Mouse (Mus musculus): ENCODE data around the gene Sstr5. TPM values are rescaled to one million over a fixed set of nuclear protein-coding genes. Genes with fewer than 3 reads are reported as not detected.

The Sstr5 gene
- polyA plus RNA-seq, 1 experiment, result not detected

DNA sequence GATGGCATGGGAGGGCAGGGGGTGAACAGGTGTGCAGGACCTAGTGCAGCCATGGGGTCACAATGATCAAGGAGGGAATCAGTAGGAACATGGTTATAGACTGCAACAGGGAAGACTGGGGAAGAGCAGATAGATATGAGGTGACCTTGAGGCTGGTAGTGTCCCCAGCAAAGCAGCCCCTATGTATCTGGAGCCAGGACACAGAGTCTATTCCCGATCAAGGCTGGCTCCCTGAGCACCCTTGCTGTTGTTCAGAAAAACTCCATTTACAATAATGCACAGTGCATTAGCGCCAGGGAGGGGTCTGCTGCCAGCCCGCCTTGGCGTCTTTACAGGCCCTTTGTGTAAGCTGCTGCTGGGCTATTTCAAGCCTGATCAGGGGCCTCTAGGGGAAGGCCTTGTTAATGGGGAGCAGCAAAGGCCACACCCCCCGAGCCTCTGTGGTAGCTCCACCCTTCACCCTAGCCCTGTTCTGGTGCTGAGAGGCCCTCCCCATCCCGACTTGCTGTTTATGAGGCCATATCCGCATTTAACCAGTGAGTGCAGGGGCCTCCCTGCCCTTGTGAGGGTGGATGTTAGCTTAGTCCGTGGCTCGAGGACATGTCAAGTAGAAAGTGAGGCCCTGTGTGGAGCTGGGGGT lies 34.7 kb downstream of the Sstr5 start:
- no peaks in the 10 kb centered on the region for H3K4me1 ChIP-seq (ENCODE audit: control insufficient read depth, insufficient read depth, low read length)
- H3K27ac ChIP-seq (ENCODE audit: insufficient read depth, low read depth, low read length), result no peak overlapping the region
- TF ChIP-seq POLR2A (IDR thresholded peaks at IDR 0.05; ENCODE audit: borderline replicate concordance, low read depth, low read length) (no peak), CTCF (IDR thresholded peaks at IDR 0.05; ENCODE audit: low read depth, low read length) (no peak)
- no peak overlapping the region for H3K4me3 ChIP-seq (ENCODE audit: insufficient read depth, low read length)

DNA sequence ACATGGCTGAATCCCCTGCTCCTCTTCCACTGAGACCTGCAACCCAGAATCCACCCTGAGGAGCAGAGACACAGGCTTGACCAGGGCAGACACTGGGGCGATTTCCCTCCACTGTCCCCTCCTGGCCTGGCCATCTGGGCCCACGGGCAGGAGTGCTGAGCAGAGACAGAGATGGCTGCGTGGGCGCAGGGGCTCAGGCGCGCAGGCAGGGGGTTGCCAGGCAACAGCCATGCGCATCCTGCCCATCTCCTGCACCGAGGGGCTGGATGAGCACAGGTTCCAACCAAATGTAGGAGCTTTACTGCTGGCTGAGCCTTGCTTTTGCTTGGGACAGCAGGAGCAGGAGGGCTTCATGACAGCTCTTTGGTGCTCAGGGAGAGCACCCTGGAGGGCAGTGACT lies 40.5 kb downstream of the Sstr5 start:
- no peak overlapping the region for H3K4me3 ChIP-seq (ENCODE audit: insufficient read depth, low read length)
- TF ChIP-seq CTCF (IDR thresholded peaks at IDR 0.05; ENCODE audit: low read depth, low read length), result no peak

DNA sequence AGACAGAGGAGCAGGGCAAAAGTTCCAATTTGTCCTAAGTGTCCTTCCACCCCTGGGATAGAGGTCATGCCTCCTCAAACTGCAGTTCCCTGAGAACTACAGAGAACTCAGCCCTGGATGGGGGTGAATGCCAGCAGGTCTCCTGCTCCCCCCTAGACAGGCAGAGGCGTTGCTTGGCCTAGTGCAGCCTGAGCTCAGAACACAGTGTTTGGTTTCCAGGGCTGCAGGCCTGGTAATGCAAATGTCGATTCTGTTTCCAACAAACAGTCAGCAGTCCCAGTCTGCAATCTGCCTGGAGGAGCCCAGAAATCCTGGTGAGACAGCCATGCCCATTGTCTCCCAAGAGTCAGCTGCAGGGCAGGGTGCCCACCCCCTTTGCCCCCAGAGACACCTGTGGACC lies 42.8 kb downstream of the Sstr5 start, which contains the start of gene Tekt4:
Gene Tekt4 (plus strand): TSS at position 344 of the 400 bp plus-strand sequence.
- TF ChIP-seq POLR2A (IDR thresholded peaks at IDR 0.05; ENCODE audit: borderline replicate concordance, low read depth, low read length) (no peak), CTCF (IDR thresholded peaks at IDR 0.05; ENCODE audit: low read depth, low read length) (no peak)
- H3K27ac ChIP-seq (ENCODE audit: insufficient read depth, low read depth, low read length), result no peak within 1 kb of the TSS

More for the DNA sequence above, 40.5 kb downstream of the Sstr5 start:
- Histone ChIP-seq H3K27ac (ENCODE audit: insufficient read depth, low read depth, low read length) (no peak overlapping the region), H3K4me1 (ENCODE audit: control insufficient read depth, insufficient read depth, low read length) (no peaks in the 10 kb centered on the region)

DNA sequence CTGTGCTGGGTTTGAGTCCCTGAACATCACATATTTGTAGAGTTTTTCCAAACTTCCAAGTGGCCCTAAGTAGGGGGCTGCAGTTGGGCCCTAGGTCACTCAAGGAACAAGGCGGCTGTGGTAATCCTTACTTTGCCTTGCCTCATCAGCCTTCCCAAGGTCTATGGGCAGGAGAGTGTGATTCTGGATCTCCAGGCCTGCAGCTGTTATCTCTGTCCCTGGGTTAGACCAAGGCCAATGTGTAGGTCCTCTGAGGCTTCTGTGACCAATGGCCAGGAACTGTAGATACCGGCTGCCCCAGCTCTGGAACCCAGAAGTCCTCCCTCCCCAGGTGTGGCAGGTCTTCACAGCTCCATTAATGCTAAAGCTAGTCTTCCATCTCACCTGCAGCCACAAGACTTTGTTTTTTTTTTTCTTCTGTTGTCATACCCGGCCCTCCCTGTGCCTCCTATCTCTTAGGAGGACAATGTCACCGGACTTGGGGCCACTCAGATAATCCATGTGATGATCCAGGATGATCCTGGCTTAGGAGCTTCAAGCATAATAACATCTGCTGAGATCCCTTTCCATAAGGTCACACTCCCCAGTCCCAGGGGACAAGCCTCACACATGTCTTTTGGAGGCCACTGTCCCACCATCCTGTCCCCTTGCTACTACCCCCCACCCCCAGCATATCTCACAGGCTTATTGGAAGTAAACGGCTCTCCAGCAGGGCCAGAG lies 44.7 kb downstream of the Sstr5 start:
- Histone ChIP-seq H3K4me3 (ENCODE audit: insufficient read depth, low read length) (no peak overlapping the region), H3K27ac (ENCODE audit: insufficient read depth, low read depth, low read length) (no peak overlapping the region), H3K4me1 (ENCODE audit: control insufficient read depth, insufficient read depth, low read length) (no peaks in the 10 kb centered on the region)
- no peak for TF ChIP-seq POLR2A (IDR thresholded peaks at IDR 0.05; ENCODE audit: borderline replicate concordance, low read depth, low read length)
- TF ChIP-seq CTCF (IDR thresholded peaks at IDR 0.05; ENCODE audit: low read depth, low read length), result no peak

More for the DNA sequence above, 42.8 kb downstream of the Sstr5 start, which contains the start of gene Tekt4:
- Histone ChIP-seq H3K4me3 (ENCODE audit: insufficient read depth, low read length) (no peak within 1 kb of the TSS), H3K4me1 (ENCODE audit: control insufficient read depth, insufficient read depth, low read length) (no peaks in the 10 kb centered on the region)

DNA sequence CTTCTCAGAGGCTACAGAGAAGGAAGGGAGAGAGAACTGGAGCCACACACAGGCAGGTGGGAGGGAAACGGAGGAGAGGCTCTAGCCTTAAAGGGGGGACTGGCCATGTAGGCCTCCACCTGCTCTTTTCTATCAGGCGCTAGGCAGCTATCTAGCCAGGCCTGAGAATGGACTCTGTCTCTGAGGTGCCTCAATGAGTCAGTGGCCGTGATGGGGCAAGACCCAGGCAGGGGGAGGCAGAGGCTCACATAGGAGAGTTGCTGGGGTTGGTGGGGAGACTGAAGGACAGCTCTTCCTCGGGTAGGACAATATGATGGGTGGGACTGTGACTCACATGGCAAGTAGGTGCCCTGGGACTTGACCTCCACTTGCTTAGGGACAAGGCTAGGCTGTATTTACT lies 46.8 kb downstream of the Sstr5 start:
- no peak for TF ChIP-seq CTCF (IDR thresholded peaks at IDR 0.05; ENCODE audit: low read depth, low read length)
- Histone ChIP-seq H3K27ac (ENCODE audit: insufficient read depth, low read depth, low read length) (no peak overlapping the region), H3K4me3 (ENCODE audit: insufficient read depth, low read length) (no peak overlapping the region), H3K4me1 (ENCODE audit: control insufficient read depth, insufficient read depth, low read length) (no peaks in the 10 kb centered on the region)

DNA sequence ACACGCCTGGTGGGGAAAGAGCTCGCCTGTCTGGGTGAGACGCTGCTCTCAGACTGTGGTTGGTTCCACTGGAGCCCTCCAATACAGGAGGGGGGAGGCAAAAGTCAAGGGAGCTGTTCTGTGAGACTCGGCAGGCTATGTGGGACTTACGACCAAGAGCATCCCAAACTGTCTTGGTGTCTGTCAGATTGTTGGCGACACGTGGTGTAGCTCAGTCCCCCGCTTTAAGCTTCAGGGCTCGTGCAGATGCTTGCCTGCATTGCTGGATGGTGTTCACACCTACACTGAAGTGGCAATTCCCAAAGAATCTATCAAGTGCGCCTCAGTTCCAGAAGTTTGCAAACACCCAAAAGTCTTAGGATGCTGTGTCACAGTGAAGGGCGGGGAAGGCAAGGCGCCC lies 49.2 kb downstream of the Sstr5 start:
- no peak overlapping the region for H3K4me3 ChIP-seq (ENCODE audit: insufficient read depth, low read length)
- no peaks in the 10 kb centered on the region for H3K4me1 ChIP-seq (ENCODE audit: control insufficient read depth, insufficient read depth, low read length)
- TF ChIP-seq CTCF (IDR thresholded peaks at IDR 0.05; ENCODE audit: low read depth, low read length), result no peak
- no peak for TF ChIP-seq POLR2A (IDR thresholded peaks at IDR 0.05; ENCODE audit: borderline replicate concordance, low read depth, low read length)
- no peak overlapping the region for H3K27ac ChIP-seq (ENCODE audit: insufficient read depth, low read depth, low read length)

DNA sequence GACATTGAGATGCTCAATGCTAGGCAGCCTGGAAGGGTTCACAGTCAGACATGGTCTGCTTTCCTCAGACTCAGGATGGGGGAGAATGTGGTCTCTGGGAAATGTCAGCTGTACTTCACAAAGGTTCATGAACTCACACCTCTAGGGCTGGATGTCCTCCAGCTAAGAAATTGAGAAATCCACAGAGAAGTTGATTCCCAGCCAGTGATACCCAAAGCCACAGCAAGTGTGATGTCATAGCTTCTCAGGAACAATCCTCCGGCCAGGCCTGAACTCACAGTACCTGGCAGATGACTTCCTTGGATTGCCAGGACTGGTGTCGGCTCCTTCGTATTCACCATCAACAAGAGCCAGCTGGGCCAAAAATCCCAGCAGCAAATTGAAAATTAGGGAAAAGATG lies 51.2 kb downstream of the Sstr5 start:
- H3K4me3 ChIP-seq (ENCODE audit: insufficient read depth, low read length), result no peak overlapping the region
- no peak for TF ChIP-seq CTCF (IDR thresholded peaks at IDR 0.05; ENCODE audit: low read depth, low read length)
- TF ChIP-seq POLR2A (IDR thresholded peaks at IDR 0.05; ENCODE audit: borderline replicate concordance, low read depth, low read length), result no peak
- H3K4me1 ChIP-seq (ENCODE audit: control insufficient read depth, insufficient read depth, low read length), result no peaks in the 10 kb centered on the region
- H3K27ac ChIP-seq (ENCODE audit: insufficient read depth, low read depth, low read length), result no peak overlapping the region

DNA sequence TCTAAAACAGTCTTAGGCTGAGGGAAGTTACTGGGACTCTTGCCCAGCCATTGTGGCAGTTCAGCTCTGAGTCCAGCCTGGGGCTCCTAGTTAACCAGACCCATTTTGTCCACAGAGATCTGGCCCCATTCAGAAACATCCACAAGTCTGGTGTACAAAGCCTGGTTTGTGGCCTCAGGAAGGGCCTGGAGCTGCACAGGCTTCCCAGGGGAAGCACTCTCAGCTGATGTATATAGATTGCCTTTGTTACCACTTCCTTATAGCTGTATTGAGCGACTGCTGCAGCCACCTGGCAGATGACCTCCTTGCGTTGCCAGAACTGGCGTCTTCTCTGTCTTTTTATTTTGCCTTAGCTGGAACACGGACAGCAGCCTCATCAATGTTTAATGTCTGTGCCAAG lies 52.0 kb downstream of the Sstr5 start:
- no peak overlapping the region for H3K27ac ChIP-seq (ENCODE audit: insufficient read depth, low read depth, low read length)
- no peak overlapping the region for H3K4me3 ChIP-seq (ENCODE audit: insufficient read depth, low read length)
- TF ChIP-seq CTCF (IDR thresholded peaks at IDR 0.05; ENCODE audit: low read depth, low read length) (no peak), POLR2A (IDR thresholded peaks at IDR 0.05; ENCODE audit: borderline replicate concordance, low read depth, low read length) (no peak)
- no peaks in the 10 kb centered on the region for H3K4me1 ChIP-seq (ENCODE audit: control insufficient read depth, insufficient read depth, low read length)

DNA sequence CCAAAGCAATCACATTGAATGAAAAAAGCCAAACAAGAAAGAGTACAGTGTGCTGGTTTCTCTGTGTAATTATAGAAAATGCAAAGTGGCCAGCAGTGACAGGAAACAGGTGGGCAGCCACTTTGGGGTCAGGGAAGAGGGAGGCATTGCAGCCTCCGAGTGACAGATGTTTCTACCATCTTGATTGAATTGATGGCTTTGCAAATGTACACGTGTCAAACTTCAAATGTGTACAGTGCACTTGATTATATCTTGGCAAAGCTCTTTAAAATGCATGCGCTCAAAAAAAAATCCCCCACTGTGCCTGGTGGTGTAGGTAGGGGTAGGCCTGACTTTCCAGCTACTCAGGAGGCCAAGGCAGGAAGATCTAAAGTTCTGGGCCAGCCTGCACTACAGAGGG lies 54.2 kb downstream of the Sstr5 start:
- no peak overlapping the region for H3K4me3 ChIP-seq (ENCODE audit: insufficient read depth, low read length)
- H3K4me1 ChIP-seq (ENCODE audit: control insufficient read depth, insufficient read depth, low read length), result no peaks in the 10 kb centered on the region
- TF ChIP-seq CTCF (IDR thresholded peaks at IDR 0.05; ENCODE audit: low read depth, low read length) (no peak), POLR2A (IDR thresholded peaks at IDR 0.05; ENCODE audit: borderline replicate concordance, low read depth, low read length) (no peak)
- H3K27ac ChIP-seq (ENCODE audit: insufficient read depth, low read depth, low read length), result no peak overlapping the region

DNA sequence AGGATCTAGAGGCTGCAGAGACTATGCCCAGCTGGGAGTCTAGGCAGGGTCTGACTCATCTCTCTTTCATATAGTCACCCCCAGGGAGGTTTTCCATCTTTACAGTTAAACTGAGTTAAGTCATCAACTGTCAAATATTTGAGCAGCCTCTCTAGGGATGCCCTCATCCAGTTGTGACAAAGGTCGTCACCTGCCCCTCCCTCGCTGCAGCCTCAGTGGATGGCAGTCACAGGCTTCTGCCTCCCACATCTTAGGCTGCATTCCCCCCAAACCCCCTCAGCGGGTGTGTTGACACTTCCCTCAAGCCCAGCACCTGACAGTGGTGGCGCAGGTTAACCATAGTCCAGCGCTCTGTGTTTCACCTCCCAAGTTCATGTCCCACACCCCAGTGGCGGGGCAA lies 55.7 kb downstream of the Sstr5 start:
- Histone ChIP-seq H3K4me3 (ENCODE audit: insufficient read depth, low read length) (no peak overlapping the region), H3K4me1 (ENCODE audit: control insufficient read depth, insufficient read depth, low read length) (no peaks in the 10 kb centered on the region), H3K27ac (ENCODE audit: insufficient read depth, low read depth, low read length) (no peak overlapping the region)
- TF ChIP-seq POLR2A (IDR thresholded peaks at IDR 0.05; ENCODE audit: borderline replicate concordance, low read depth, low read length), result no peak
- no peak for TF ChIP-seq CTCF (IDR thresholded peaks at IDR 0.05; ENCODE audit: low read depth, low read length)

Other genes with a start within 250 kb of the Sstr5 start
- not detected in 2 replicates for gene Baiap3, start 240.9 kb downstream of the Sstr5 start, polyA plus RNA-seq (2012; ENCODE audit: insufficient read depth, insufficient read length, missing spikeins)
- gene Ube2i, start 222.7 kb downstream of the Sstr5 start, polyA plus RNA-seq (2012; ENCODE audit: insufficient read depth, insufficient read length, missing spikeins), result 221 and 242 TPM in 2 replicates
- gene Prss34, start 198.9 kb downstream of the Sstr5 start, polyA plus RNA-seq (2012; ENCODE audit: insufficient read depth, insufficient read length, missing spikeins), result 1.2 TPM in 1 of 2 replicates, not detected in the other
- not detected in 2 replicates for gene Prss28, start 188.6 kb downstream of the Sstr5 start, polyA plus RNA-seq (2012; ENCODE audit: insufficient read depth, insufficient read length, missing spikeins)
- gene Prss29, start 178.6 kb downstream of the Sstr5 start, polyA plus RNA-seq (2012; ENCODE audit: insufficient read depth, insufficient read length, missing spikeins), result not detected in 2 replicates
- not detected in 2 replicates for gene Tpsab1, start 151.7 kb downstream of the Sstr5 start, polyA plus RNA-seq (2012; ENCODE audit: insufficient read depth, insufficient read length, missing spikeins)
- gene Tpsb2, start 131.0 kb downstream of the Sstr5 start, polyA plus RNA-seq (2012; ENCODE audit: insufficient read depth, insufficient read length, missing spikeins), result not detected in 2 replicates
- not detected in 2 replicates for gene Tpsg1, start 128.0 kb downstream of the Sstr5 start, polyA plus RNA-seq (2012; ENCODE audit: insufficient read depth, insufficient read length, missing spikeins)
- not detected in 2 replicates for gene Cacna1h, start 63.5 kb downstream of the Sstr5 start, polyA plus RNA-seq (2012; ENCODE audit: insufficient read depth, insufficient read length, missing spikeins)
- not detected in 2 replicates for gene Tekt4, start 42.7 kb downstream of the Sstr5 start, polyA plus RNA-seq (2012; ENCODE audit: insufficient read depth, insufficient read length, missing spikeins)
- gene Sox8, start 73.4 kb upstream of the Sstr5 start, polyA plus RNA-seq (2012; ENCODE audit: insufficient read depth, insufficient read length, missing spikeins), result not detected in 2 replicates
- 21.4 and 22.5 TPM in 2 replicates for gene Lmf1, start 81.8 kb upstream of the Sstr5 start, polyA plus RNA-seq (2012; ENCODE audit: insufficient read depth, insufficient read length, missing spikeins)
- gene Gng13, start 219.9 kb upstream of the Sstr5 start, polyA plus RNA-seq (2012; ENCODE audit: insufficient read depth, insufficient read length, missing spikeins), result not detected in 2 replicates
- gene Chtf18, start 230.1 kb upstream of the Sstr5 start, polyA plus RNA-seq (2012; ENCODE audit: insufficient read depth, insufficient read length, missing spikeins), result 7.4 and 14.1 TPM in 2 replicates
- gene Rpusd1, start 230.4 kb upstream of the Sstr5 start, polyA plus RNA-seq (2012; ENCODE audit: insufficient read depth, insufficient read length, missing spikeins), result 10.1 and 10.2 TPM in 2 replicates
- gene Mslnl, start 238.8 kb upstream of the Sstr5 start, polyA plus RNA-seq (2012; ENCODE audit: insufficient read depth, insufficient read length, missing spikeins), result not detected in 2 replicates